Mouse (Mus musculus): Measurements from ENCODE around the gene Park7. TPM values are rescaled to one million over a fixed set of nuclear protein-coding genes. Genes with fewer than 3 reads are reported as not detected.

The Park7 gene
- polyA plus RNA-seq (2014; fragmentation: Illumina TruSeq; extraction: RNeasy Lipid Tissue Mini Kit (QIAGEN cat#74804); ENCODE audit: low replicate concordance) = 7.6 TPM

DNA sequence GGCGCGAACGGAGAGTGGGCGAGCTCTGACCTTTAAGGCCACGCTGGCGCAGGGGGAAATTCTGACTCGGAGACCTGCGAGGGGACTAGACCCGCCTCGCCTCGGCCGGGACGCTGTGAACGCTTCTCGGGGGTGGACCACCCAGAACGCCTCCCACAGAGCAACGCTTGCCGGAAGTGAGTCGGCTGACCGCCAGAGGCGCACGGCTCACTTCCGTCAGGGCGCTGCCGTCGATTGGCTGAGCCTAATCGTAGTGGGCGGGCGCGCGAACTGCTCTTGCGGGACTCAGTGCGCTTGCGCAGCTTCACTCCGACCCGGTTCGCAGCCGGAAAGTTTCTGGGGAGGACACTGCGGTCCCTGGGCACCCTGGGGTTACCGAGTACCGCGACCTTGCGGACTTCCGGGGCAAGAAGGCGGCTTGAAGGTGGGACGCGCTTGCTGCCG is at the start of gene Park7, which contains the start of gene Tnfrsf9:
Park7 (minus strand) TSS at position 148 of the 444 bp plus-strand sequence.
Tnfrsf9 (plus strand) TSS at position 273 of the 444 bp plus-strand sequence.

DNA sequence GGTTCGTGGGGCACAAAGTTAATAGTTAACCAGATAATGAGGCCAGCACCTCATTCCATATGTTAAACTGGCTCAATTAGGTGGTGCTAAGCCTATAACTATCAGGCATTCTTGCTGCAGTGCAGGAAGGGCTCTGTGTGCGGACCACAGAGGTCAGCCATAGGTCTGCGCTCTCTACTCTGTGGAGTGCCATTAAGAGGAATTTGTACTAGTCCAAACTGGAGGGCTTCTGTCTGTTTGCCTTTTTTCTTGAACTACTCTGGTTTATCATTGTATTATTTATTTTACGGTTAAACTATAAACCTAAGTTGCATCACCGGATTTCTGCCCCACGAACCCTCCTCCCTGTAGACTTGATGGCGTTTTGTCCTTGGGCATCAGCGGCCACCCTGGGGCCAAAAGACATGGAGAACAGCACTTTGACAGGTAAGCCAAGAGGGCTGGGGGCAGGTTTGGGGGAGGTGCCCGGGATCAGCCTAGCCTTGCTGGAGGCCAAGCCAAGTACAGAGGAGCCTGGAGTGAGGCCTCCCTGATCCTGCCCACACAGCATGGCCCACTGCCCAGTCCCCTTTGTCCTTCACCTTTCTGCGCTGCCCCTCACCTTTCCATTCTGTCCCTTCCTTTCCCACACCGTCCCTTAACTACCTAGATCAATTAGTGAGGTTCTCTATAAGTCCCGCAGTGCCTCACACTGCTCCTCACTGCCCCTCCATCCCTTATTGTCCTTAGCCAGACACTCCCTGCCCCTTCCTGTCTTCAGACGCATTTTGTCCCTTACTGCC is 60.4 kb downstream of the Park7 start, which contains the start of gene Errfi1:
Errfi1 (plus strand) TSS at position 240 of the 782 bp plus-strand sequence.

Other genes starting within 250 kb of the Park7 start
- 73.2 TPM for gene Errfi1, start 60.5 kb downstream of the Park7 start, polyA plus RNA-seq (2014; fragmentation: Illumina TruSeq; extraction: RNeasy Lipid Tissue Mini Kit (QIAGEN cat#74804); ENCODE audit: low replicate concordance)
- gene Tnfrsf9, start 125 bp upstream of the Park7 start, polyA plus RNA-seq (2014; fragmentation: Illumina TruSeq; extraction: RNeasy Lipid Tissue Mini Kit (QIAGEN cat#74804); ENCODE audit: low replicate concordance) = 0.63 TPM
- gene Uts2, start 82.7 kb upstream of the Park7 start, polyA plus RNA-seq (2014; fragmentation: Illumina TruSeq; extraction: RNeasy Lipid Tissue Mini Kit (QIAGEN cat#74804); ENCODE audit: low replicate concordance) = not detected
- gene Per3, start 130.2 kb upstream of the Park7 start, polyA plus RNA-seq (2014; fragmentation: Illumina TruSeq; extraction: RNeasy Lipid Tissue Mini Kit (QIAGEN cat#74804); ENCODE audit: low replicate concordance) = 2.4 TPM
- gene Vamp3, start 143.5 kb upstream of the Park7 start, polyA plus RNA-seq (2014; fragmentation: Illumina TruSeq; extraction: RNeasy Lipid Tissue Mini Kit (QIAGEN cat#74804); ENCODE audit: low replicate concordance) = 269 TPM
- not detected for gene Gm13090, start 175.1 kb upstream of the Park7 start, polyA plus RNA-seq (2014; fragmentation: Illumina TruSeq; extraction: RNeasy Lipid Tissue Mini Kit (QIAGEN cat#74804); ENCODE audit: low replicate concordance)

All from small intestine, adult 10 weeks (tissue).